In genomic region chrX:152705397-152705796, GRCm38 (mm10) we compare ENCODE assay signal across 9 mouse cellular contexts.
DNase-seq lines count a peak whose midpoint lies in the region; ATAC-seq lines count a peak whose summit lies in the region.
"Had no signal": no experiment of that assay in that cellular context is flagged by ENCODE, and none has a peak within 500 bp of the region (broad histone marks: within the 10 kb centered on the region; RNA-seq: fewer than 3 reads in every experiment).

No protein-coding gene starts in this region.

- no peaks in the 10 kb centered on the region for H3K9me3 ChIP-seq in neural tube, embryonic 14.5 days (ENCODE audit: control insufficient read depth, low read length)
- H3K9me3 ChIP-seq in neural tube, embryonic 15.5 days (replicated peaks): no peaks in the 10 kb centered on the region
- H3K9me3 ChIP-seq: embryonic facial prominence, embryonic 15.5 days had no signal

- ATAC-seq in neural tube, embryonic 14.5 days (ENCODE audit: low read depth): 0 out of 2 replicates have a peak, but pooled peaks have one; percentile 69
- no peak for ATAC-seq in neural tube, embryonic 15.5 days (ENCODE audit: low FRiP score)
- ATAC-seq in erythroid progenitor cell, adult 5-6 weeks (replicated peaks; ENCODE audit: low FRiP score, poor library complexity, severe bottlenecking): no peak

- no peak overlapping the region for H3K9ac ChIP-seq in neural tube, embryonic 14.5 days (replicated peaks; ENCODE audit: low read depth, low read length)
- no peak overlapping the region for H3K9ac ChIP-seq in neural tube, embryonic 15.5 days (replicated peaks)
- H3K9ac ChIP-seq: embryonic facial prominence, embryonic 15.5 days had no signal

- H3K27ac ChIP-seq in neural tube, embryonic 14.5 days (ENCODE audit: low read depth, low read length): no peak overlapping the region
- H3K27ac ChIP-seq in neural tube, embryonic 15.5 days (replicated peaks): no peak overlapping the region
- H3K27ac ChIP-seq: embryonic facial prominence, embryonic 15.5 days had no signal

- H3K4me3 ChIP-seq in neural tube, embryonic 14.5 days (ENCODE audit: low read depth, low read length): no peak overlapping the region
- H3K4me3 ChIP-seq in neural tube, embryonic 15.5 days (replicated peaks): no peak overlapping the region
- H3K4me3 ChIP-seq: embryonic facial prominence, embryonic 15.5 days had no signal

- no peak overlapping the region for H3K4me2 ChIP-seq in neural tube, embryonic 14.5 days (ENCODE audit: low read depth, low read length)
- no peak overlapping the region for H3K4me2 ChIP-seq in neural tube, embryonic 15.5 days
- H3K4me2 ChIP-seq: embryonic facial prominence, embryonic 15.5 days had no signal

- H3K4me1 ChIP-seq in neural tube, embryonic 14.5 days (ENCODE audit: control insufficient read depth, insufficient read depth, low read length): no peaks in the 10 kb centered on the region
- H3K4me1 ChIP-seq in neural tube, embryonic 15.5 days: no peaks in the 10 kb centered on the region
- H3K4me1 ChIP-seq: embryonic facial prominence, embryonic 15.5 days had no signal

- H3K27me3 ChIP-seq in neural tube, embryonic 14.5 days (ENCODE audit: control insufficient read depth, insufficient read depth, low read length): no peaks in the 10 kb centered on the region
- H3K27me3 ChIP-seq in neural tube, embryonic 15.5 days (replicated peaks): peaks cover 10% of the 10 kb centered on the region
- H3K27me3 ChIP-seq: embryonic facial prominence, embryonic 15.5 days had no signal

- DNase-seq in adrenal gland, postnatal 25 days: peak; percentile 2
- peak; percentile 3 to 4 for DNase-seq in frontal cortex, postnatal 25 days (ENCODE audit: low spot score in 2 of 2)
- DNase-seq in kidney, postnatal 10 days: peak; percentile 60
- DNase-seq in lung, adult 18-20 months: peak; percentile 14 to 66
- peak; percentile 24 for DNase-seq in telencephalon, adult 2 months (ENCODE audit: low read depth, low spot score)

- WGBS in neural tube, embryonic 14.5 days: 28% methylated on average over 3 of the region's 3 CpGs
- WGBS in neural tube, embryonic 15.5 days: 18% methylated on average over 3 of the region's 3 CpGs

- H3K36me3 ChIP-seq in neural tube, embryonic 14.5 days (ENCODE audit: control insufficient read depth, insufficient read depth, low read length): no peaks in the 10 kb centered on the region
- no peaks in the 10 kb centered on the region for H3K36me3 ChIP-seq in neural tube, embryonic 15.5 days
- H3K36me3 ChIP-seq: embryonic facial prominence, embryonic 15.5 days had no signal

Comparison
In these comparisons a context has a peak if more than half of its experiments do, and no peak if none do; other contexts are left out.
1. DNase-seq: peak in every context shown above with its lines; median percentile 60 in kidney, postnatal 10 days; 40 in lung, adult 18-20 months; 24 in telencephalon, adult 2 months; 4 in frontal cortex, postnatal 25 days; 2 in adrenal gland, postnatal 25 days.